Mouse (Mus musculus) stomach, embryonic 14.5 days (tissue): ENCODE results near the gene Nid2. TPM values are rescaled to one million over a fixed set of nuclear protein-coding genes. Genes with fewer than 3 reads are reported as not detected.

Experiments
- ATAC-seq: fragments of 200-750 bp; cut with Nextera tagmentation; 2 replicates; pipeline ENCODE4 v1.8.0; 2017; ENCODE audit warnings: low read depth, moderate TSS enrichment; ENCODE audit not compliant: insufficient number of reproducible peaks, insufficient read depth, low FRiP score
- H3K27ac ChIP-seq: fragments of 300-500 bp; sonication (generic); 2 replicates; pipeline ENCODE4 v1.5.1; 2014; ENCODE audit warnings: mild to moderate bottlenecking, low read length, moderate library complexity, mixed read lengths
- H3K27me3 ChIP-seq: fragments of 300-500 bp; sonication (generic); 2 replicates; pipeline ENCODE4 v1.6.1; 2014; ENCODE audit warnings: low read length, control low read depth, mixed read lengths; ENCODE audit not compliant: control insufficient read depth, insufficient read depth
- H3K36me3 ChIP-seq: fragments of 300-500 bp; sonication (generic); 2 replicates; pipeline ENCODE4 v1.6.1; 2014; ENCODE audit warnings: mild to moderate bottlenecking, control low read depth, low read length, moderate library complexity, mixed read lengths; ENCODE audit not compliant: control insufficient read depth, insufficient read depth
- H3K4me1 ChIP-seq: fragments of 300-500 bp; sonication (generic); 2 replicates; pipeline ENCODE4 v1.6.1; 2014; ENCODE audit warnings: low read length, control low read depth, mixed read lengths; ENCODE audit not compliant: control insufficient read depth, insufficient read depth
- H3K4me2 ChIP-seq: fragments of 300-500 bp; sonication (generic); replicated peaks from 2 replicates; pipeline ENCODE4 v1.6.1; 2014; ENCODE audit warnings: low read depth, low read length, control low read depth
- H3K4me3 ChIP-seq: fragments of 300-500 bp; sonication (generic); 2 replicates; pipeline ENCODE4 v1.5.1; 2014; ENCODE audit warnings: low read depth, low read length, control low read depth
- H3K9ac ChIP-seq: fragments of 300-500 bp; sonication (generic); replicated peaks from 2 replicates; pipeline ENCODE4 v1.6.1; 2014; ENCODE audit warnings: low read depth, mild to moderate bottlenecking, control low read depth, low read length, moderate library complexity, mixed read lengths
- H3K9me3 ChIP-seq: fragments of 300-500 bp; sonication (generic); 2 replicates; pipeline ENCODE4 v1.6.1; 2016; ENCODE audit warnings: low read depth, low read length, control low read depth; ENCODE audit not compliant: control insufficient read depth
- WGBS: fragments of 180-500 bp; shearing (Covaris S2); extraction: QIAGEN DNeasy Blood & Tissue Kit; methylation state at CpG from one replicate; pipeline ENCODE4 v1.1.7; 2014; 5-methylcytosine and 5-hydroxymethylcytosine counted together
- polyA plus RNA-seq: library from polyadenylated mRNA; unstranded; fragments of >200 nt; fragmentation: Nextera tagmentation; extraction: Ambion mirVana; gene quantifications from 2 replicates; pipeline ENCODE4 v1.2.1, GENCODE M21; 2014

Nid2 gene
- polyA plus RNA-seq, 1 experiment from 2014 or later, result 81.2 TPM

DNA sequence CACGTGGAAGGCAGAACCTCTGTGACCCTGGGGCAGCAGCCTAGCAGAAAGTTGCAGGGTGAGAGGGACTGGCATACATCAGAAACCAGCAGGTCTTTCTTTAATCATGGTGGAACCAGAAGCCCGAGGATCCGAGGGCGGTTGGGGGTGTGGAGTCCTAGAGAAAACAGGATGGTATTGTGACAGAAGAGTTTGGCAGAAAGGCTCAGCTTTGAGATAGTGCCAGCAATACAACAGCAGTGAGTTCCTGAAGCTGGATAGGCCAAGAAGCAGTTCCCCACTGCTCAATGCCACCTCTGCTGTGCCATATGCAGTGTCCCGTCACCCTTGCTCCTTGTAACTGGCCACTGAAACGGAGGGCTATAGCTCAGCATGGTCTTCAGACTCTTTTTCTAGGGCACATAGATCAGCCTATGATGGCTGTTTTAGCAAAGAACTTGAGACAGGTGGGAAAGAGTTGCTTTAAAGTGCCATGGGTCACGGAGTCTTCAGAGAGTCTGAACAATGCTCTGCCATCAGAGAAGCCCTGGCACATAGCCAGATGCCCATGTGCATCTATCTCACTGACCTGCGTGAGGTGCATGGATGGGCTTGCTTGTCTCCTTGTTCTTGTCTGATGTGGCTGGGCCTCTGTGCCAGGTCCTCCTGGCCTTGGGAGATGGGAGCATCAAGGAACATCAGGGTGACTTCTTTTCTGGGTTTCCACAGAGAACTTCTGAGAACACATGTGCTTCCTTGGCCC lies 50.6 kb downstream of the Nid2 start:
- no peaks in the 10 kb centered on the region for H3K9me3 ChIP-seq
- H3K27ac ChIP-seq, result no peak overlapping the region
- no peak overlapping the region for H3K4me2 ChIP-seq
- no peaks in the 10 kb centered on the region for H3K27me3 ChIP-seq
- no peak for ATAC-seq
- H3K4me1 ChIP-seq, result no peaks in the 10 kb centered on the region
- H3K36me3 ChIP-seq, result peaks cover 3% of the 10 kb centered on the region; the same call in 1 of the 2 replicates
- no peak overlapping the region for H3K9ac ChIP-seq
- 90% methylated on average over 8 of the region's 8 CpGs for WGBS
- no peak overlapping the region for H3K4me3 ChIP-seq

DNA sequence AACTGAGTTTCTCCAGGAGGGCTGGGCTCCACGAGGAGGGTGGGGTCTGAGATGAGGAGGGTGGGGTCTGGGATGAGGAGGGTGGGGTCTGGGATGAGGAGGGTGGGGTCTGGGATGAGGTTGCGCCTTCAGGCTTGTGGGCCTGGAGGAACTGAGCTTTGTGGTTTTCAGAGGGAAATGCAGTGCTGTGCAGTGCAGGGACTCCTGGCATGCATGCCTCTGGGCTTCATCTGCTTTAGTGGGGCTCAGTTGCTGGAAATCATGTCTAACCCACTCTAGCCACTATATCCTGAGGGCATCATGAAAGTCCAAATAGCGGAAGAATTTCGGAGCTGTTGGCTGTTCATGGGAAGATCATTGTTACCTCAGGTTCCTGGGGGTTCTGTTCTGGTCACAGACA lies 52.2 kb downstream of the Nid2 start:
- no peak overlapping the region for H3K27ac ChIP-seq
- H3K4me3 ChIP-seq, result no peak overlapping the region
- H3K9ac ChIP-seq, result no peak overlapping the region
- no peak overlapping the region for H3K4me2 ChIP-seq
- WGBS, result 65% methylated on average over 4 of the region's 4 CpGs
- H3K9me3 ChIP-seq, result no peaks in the 10 kb centered on the region
- H3K4me1 ChIP-seq, result no peaks in the 10 kb centered on the region
- ATAC-seq, result no peak
- no peaks in the 10 kb centered on the region for H3K27me3 ChIP-seq
- H3K36me3 ChIP-seq, result peaks cover 3% of the 10 kb centered on the region; the same call in 1 of the 2 replicates

DNA sequence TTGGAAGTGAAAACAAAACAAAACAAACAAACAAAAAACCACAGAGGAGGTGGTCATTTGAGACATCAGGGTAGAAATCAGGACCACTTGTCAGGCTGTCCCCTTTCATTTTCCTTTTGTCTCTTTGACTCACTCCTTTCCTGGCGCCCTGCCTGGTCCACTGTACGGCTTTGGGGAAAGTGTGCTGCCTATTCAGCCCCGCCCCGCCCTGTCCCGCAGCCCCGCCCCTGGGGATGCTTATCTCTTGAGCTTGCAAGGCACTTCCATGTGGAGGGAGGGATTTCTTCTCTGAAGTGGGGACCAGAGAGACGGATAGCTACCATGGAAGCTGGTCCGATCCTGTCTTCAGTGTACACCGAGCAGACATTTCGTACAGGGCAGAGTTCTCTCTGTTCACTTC lies 52.6 kb downstream of the Nid2 start:
- no peak overlapping the region for H3K4me2 ChIP-seq
- ATAC-seq, result no peak
- H3K9me3 ChIP-seq, result no peaks in the 10 kb centered on the region
- WGBS, result 61% methylated on average over 10 of the region's 10 CpGs
- peaks cover 3% of the 10 kb centered on the region; the same call in 1 of the 2 replicates for H3K36me3 ChIP-seq
- no peak overlapping the region for H3K9ac ChIP-seq
- no peaks in the 10 kb centered on the region for H3K27me3 ChIP-seq
- no peak overlapping the region for H3K27ac ChIP-seq
- no peaks in the 10 kb centered on the region for H3K4me1 ChIP-seq
- no peak overlapping the region for H3K4me3 ChIP-seq

DNA sequence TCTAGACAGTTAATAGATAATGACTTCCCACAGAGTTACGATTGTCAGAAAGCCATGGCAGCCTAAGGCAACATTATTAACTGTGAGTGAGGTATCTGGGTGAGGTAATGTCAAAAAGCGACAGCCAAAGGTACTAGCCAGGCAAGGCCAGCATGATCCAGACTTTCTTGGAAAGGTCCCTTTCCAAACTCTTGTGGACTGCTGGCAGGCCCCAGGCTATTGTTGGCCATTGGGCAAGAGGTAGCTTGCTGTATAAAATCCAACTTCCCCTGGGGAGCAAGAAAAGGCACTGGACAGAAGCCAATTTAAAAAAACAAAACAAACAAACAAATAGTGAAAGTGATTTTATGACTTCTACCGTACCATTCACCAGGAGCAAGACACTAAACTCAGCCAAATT lies 56.3 kb downstream of the Nid2 start:
- Histone ChIP-seq H3K9ac (no peak overlapping the region), H3K4me2 (no peak overlapping the region), H3K9me3 (no peaks in the 10 kb centered on the region), H3K36me3 (peaks cover 5% of the 10 kb centered on the region; the same call in 1 of the 2 replicates), H3K4me3 (no peak overlapping the region), H3K27ac (no peak overlapping the region), H3K4me1 (no peaks in the 10 kb centered on the region), H3K27me3 (no peaks in the 10 kb centered on the region)
- no peak for ATAC-seq
- WGBS, result 88% methylated on average over 3 of the region's 3 CpGs

DNA sequence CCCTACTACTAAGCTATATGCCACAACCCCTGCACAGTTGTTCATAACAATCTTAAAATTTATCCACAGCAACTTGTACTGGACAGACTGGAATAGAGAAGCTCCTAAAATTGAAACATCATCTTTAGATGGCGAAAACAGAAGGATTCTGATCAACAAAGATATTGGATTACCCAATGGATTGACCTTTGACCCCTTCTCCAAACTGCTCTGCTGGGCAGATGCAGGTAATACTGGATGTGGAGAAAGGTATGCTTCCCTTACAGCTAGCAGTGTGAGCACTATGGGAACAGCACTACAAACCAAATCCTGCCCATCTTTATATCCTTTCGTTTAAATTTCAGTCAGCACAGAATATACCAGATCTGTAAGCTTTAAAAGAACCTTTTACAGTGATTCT lies 56.8 kb downstream of the Nid2 start:
- WGBS, result 89% methylated on average over 2 of the region's 2 CpGs
- H3K4me2 ChIP-seq, result no peak overlapping the region
- no peaks in the 10 kb centered on the region for H3K27me3 ChIP-seq
- no peaks in the 10 kb centered on the region for H3K9me3 ChIP-seq
- no peak overlapping the region for H3K27ac ChIP-seq
- no peaks in the 10 kb centered on the region for H3K4me1 ChIP-seq
- no peak overlapping the region for H3K9ac ChIP-seq
- peaks cover 10% of the 10 kb centered on the region for H3K36me3 ChIP-seq
- no peak for ATAC-seq
- H3K4me3 ChIP-seq, result no peak overlapping the region

DNA sequence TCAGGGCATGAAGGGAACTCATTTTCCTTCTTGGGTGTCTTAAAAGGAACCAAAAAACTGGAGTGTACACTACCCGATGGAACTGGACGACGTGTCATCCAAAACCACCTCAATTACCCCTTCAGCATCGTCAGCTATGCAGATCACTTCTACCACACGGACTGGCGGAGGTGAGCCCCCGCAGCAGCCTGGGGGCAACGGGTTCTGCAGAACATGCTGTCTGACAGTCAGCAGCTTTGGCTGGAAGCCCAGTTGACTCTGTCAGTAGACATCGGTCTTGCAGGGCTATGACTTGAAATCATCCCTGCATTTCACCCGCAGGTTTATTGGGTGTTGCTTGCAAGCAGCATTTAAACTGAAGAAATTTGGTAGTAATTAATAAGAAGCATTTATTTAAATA lies 58.9 kb downstream of the Nid2 start:
- Histone ChIP-seq H3K4me2 (no peak overlapping the region), H3K27ac (no peak overlapping the region), H3K4me3 (no peak overlapping the region), H3K9me3 (no peaks in the 10 kb centered on the region), H3K4me1 (no peaks in the 10 kb centered on the region), H3K9ac (no peak overlapping the region), H3K36me3 (peaks cover 26% of the 10 kb centered on the region), H3K27me3 (no peaks in the 10 kb centered on the region)
- no peak for ATAC-seq
- 84% methylated on average over 10 of the region's 10 CpGs for WGBS

DNA sequence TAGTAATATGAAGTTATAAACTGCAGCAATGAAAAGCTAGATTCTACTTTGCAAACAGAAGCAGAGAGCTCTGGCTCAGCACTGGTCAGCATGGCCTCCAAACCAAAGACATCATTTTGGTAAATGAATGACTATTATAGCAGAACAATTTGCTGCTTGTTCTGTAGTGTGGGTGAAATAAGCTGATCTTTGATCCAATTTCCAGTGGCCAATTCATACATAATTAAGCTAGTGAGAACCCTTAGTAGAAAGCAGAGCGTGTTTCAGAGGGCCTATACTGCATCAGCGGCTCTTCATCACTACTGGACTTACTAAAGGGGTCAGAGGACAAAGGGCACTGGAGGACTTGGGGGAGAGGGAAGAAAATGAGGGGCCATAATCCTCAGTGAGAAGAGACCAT lies 62.0 kb downstream of the Nid2 start:
- peaks cover 47% of the 10 kb centered on the region for H3K36me3 ChIP-seq
- H3K27me3 ChIP-seq, result no peaks in the 10 kb centered on the region
- ATAC-seq, result no peak
- WGBS, result 87% methylated on average over 2 of the region's 2 CpGs
- no peaks in the 10 kb centered on the region for H3K9me3 ChIP-seq
- H3K9ac ChIP-seq, result no peak overlapping the region
- H3K4me3 ChIP-seq, result no peak overlapping the region
- H3K4me2 ChIP-seq, result no peak overlapping the region
- no peak overlapping the region for H3K27ac ChIP-seq
- H3K4me1 ChIP-seq, result no peaks in the 10 kb centered on the region

DNA sequence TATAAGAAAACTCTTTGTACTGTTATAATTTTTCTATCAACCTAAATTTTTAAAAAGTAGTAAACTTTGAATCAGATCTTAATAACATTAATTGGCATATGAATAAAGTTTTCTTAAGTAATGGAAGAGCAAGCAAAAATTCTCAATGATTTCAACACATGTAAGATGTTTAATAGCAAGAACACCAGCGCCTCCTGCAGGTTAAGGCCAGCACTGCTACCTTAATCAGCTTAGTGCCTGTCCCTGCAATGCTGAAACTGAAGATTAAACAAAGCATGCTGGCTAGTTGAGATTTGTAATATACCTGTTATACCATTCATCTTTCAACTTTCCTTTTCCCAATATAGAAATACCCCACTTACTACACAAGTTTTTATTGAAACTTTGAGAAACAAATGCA lies 66.9 kb downstream of the Nid2 start:
- no peak overlapping the region for H3K4me3 ChIP-seq
- no peak for ATAC-seq
- H3K36me3 ChIP-seq, result peaks cover 42% of the 10 kb centered on the region
- H3K4me1 ChIP-seq, result peaks cover 4% of the 10 kb centered on the region; the same call in 1 of the 2 replicates
- H3K9ac ChIP-seq, result no peak overlapping the region
- 10% methylated on average over 1 of the region's 1 CpGs for WGBS
- no peaks in the 10 kb centered on the region for H3K9me3 ChIP-seq
- no peak overlapping the region for H3K27ac ChIP-seq
- no peak overlapping the region for H3K4me2 ChIP-seq
- no peaks in the 10 kb centered on the region for H3K27me3 ChIP-seq

DNA sequence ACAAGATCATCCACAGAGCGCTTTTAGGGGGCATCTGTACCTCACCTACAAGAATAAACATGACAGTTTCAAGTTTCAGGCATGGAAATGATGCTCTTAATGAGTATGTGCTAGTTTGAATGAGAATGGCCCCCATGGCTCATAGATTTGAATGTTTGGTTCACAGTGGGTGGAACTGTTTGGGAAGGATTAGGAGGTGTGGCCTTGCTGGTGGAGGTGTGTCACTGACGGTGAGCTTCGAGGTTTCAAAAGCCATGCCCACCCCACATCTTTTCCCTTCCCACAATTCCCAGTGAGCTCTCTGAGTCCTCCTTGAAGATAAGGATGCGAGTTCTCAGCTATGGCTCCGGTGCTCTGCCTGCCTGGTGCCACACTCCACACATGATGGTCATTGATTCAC lies 70.6 kb downstream of the Nid2 start:
- Histone ChIP-seq H3K4me1 (peaks cover 4% of the 10 kb centered on the region; the same call in 1 of the 2 replicates), H3K27me3 (no peaks in the 10 kb centered on the region), H3K4me3 (no peak overlapping the region), H3K9me3 (no peaks in the 10 kb centered on the region), H3K27ac (no peak overlapping the region), H3K4me2 (no peak overlapping the region), H3K36me3 (peaks cover 9% of the 10 kb centered on the region), H3K9ac (no peak overlapping the region)
- 97% methylated on average over 5 of the region's 5 CpGs for WGBS
- no peak for ATAC-seq
